Mouse (Mus musculus): ENCODE measurements around the gene Snx29.

Snx29 gene

DNA sequence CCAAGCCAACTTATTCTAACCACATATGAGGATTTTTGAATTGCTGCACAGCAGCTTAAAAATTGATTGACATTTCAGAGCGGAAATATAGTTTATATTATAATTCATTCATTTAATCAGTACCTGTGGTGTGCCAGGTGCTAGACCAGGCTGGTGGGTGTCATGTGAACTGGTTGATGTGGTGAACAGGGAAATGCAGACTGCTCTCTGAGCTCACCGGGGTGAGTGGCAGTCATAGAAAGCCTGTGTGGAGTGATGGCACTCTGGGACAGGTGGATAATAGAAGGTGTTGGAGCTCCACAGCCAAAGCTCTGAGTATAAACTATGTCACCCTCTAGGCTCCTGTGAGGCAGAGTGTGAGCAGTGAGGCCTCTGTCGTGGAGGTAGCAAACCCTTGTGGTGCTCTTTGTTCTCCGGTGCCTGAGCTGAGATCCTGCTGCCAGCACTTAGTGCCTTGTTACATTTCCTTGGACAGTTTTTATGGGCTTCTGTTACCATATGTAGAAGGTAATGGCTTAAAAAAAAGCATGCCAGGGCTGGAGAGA is 324.1 kb downstream of the Snx29 start:
- DNase-seq = no peak

- DNase-seq = no peak
These were observed 325.5 kb downstream of the Snx29 start for GRCm38 (mm10) chr16:11648169-11648688.

DNA sequence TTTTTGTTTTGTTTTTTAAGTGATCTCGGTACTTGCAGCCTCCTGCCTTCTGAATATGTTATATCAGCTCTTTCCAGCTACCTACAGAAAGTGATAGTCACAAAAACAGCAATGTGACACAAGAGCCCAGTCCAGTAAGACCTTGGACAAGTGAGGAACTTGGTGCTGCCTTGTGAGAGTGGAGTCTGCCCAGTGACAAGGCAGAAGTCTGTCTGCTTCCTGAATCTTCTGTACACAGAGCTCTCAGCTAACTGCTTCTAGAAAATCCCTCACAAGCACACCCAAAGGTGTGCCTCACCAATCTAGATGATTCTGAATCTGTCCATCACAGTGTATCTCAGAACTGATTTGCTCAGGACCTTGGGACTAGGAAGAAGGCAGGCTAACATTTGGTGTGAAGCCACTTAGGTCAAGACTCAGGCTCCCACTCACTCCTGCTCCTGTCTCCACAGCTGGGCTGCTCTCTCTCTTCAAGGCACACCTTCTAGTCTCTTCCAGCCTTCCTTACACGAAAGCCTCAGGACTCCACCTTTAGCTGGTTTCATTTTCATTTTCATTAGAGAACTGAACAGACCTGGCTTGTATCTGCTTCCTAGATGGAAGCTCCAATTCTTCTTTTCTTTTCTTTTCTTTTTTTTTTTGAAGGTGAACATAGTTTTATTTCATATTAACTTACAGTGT is 330.1 kb downstream of the Snx29 start:
- no peak for DNase-seq

GRCm38 (mm10) chr16:11655893-11656292 is 333.2 kb downstream of the Snx29 start:
- DNase-seq = no peak

GRCm38 (mm10) chr16:11657111-11657510 is 334.4 kb downstream of the Snx29 start:
- DNase-seq = no peak

- DNase-seq = no peak
These were observed 336.5 kb downstream of the Snx29 start for GRCm38 (mm10) chr16:11659111-11659720.

GRCm38 (mm10) chr16:11664896-11665705 is 342.4 kb downstream of the Snx29 start:
- no peak for DNase-seq

DNA sequence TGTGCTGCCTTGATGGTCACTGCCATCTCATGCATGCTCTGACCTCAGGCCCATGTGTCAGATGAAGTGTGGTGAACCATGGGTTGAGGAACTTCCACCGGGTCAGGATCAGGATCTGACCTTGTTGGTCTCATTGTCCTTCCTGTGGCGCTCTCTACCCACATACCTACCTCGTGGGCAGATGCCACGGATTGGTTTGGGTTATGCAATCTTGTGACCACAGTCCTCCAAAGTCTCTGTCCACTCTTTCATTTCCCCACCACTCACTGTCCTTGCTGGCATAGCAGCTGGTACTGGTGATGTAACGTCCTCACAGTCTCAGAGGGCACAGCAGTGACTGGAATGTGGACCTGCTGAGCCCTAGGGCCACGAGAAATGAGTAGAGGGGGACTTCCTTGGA is 343.2 kb downstream of the Snx29 start:
- DNase-seq = no peak

GRCm38 (mm10) chr16:11668375-11668774 is 345.7 kb downstream of the Snx29 start:
- DNase-seq = no peak

GRCm38 (mm10) chr16:11668878-11669277 is 346.2 kb downstream of the Snx29 start:
- no peak for DNase-seq

DNA sequence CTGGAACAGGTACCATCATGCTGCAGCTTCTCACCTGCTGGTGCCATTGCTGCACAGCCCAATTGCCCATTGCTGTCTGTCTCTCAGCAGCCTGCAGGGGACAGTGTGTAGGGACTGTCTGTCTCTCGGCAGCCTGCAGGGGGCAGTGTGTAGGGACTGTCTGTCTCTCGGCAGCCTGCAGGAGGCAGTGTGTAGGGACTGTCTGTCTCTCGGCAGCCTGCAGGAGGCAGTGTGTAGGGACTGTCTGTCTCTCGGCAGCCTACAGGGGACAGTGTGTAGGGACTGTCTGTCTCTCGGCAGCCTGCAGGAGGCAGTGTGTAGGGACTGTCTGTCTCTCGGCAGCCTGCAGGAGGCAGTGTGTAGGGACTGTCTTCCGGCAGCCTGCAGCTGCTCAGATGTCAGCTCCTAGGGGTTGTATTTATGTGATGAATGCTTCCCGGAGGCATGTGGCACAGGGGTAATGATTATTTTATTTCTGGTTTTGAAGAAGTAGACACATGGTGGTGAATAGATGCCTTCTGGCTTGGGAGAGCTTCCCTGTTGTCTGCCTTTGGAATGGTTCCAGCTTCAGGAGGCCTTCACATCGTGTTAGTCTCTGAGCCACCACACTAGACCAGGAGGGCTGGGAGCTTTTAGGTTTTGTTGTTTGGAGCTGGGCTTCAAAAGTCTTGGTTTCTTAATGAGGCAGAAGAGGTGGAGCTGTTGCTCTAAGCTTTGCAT is 347.7 kb downstream of the Snx29 start:
- peak; percentile 63 for DNase-seq

DNA sequence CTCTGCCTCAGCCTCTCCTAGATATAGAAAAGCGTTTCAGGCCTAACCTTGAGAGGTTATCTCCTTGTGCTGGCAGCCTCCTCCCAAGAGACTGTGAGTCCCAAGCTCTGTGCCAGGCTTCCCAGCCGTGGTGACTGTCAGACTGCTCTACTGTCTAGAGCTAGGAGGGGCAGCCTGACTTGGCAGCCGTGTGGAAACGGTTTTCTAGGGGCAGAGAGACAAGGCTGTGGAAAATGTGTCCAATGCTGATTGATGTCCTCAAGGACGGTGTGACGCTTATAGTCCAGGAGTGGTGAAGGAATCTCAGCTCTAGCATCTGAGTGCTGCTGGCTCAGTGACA is 348.2 kb downstream of the Snx29 start:
- DNase-seq = no peak

DNA sequence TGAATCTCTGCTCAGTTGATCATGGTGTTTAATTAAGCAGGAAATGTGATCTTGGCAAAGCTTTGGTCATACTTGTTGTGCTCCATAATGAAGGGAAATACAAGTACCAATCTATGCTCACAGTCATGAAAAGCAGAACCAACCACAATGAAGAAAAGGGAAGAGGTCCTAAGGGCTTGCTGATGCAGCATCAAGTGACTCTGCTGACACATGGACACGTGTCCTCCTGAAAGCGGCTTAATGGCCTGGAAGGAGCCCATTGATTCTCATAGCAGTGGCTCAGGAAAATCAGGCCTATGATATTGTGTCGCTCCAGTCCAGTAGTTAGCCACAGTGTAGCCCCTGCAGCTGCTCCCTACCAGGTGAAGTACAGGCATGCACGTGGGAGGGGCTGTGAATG is 353.3 kb downstream of the Snx29 start:
- DNase-seq = no peak

GRCm38 (mm10) chr16:11685264-11685663 is 362.6 kb downstream of the Snx29 start:
- DNase-seq = no peak

- no peak for DNase-seq
These were observed 363.1 kb downstream of the Snx29 start for GRCm38 (mm10) chr16:11685735-11686340.

GRCm38 (mm10) chr16:11687836-11688235 is 365.1 kb downstream of the Snx29 start:
- DNase-seq = no peak

DNA sequence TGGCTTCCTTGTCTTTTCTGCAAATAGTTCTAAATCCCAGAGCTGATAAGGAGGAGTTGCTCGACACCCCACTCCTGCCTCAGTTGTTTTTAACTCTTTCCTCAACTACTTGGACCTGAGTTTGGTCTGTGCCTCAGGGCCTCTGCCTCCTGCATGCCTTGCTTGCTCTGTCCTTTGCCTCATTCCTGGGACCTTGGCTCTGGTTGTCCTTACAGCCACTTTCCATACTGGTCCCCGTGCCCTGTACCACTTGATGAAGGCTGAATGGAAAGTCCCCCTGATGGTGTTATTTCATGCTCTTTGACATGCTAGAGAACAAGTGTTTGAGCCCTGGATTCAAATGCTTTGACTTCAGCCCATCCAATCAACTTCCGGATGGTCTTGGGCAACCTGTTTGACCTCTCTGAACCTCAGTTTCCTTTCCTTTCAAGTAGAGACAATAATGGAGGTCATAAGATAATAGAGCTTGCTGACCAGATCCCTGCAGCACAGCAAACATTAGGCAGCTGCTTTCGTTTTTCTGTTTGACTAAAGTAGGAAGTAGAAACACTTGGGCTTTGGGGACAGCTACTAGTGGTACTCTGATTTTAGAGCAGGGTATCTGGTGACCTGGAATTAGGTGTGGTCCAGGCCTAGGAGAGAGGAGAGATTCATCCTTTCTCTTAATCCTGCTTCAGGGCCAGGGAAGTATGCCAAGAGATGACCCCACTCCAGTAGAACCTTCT is 365.7 kb downstream of the Snx29 start:
- DNase-seq = no peak

- DNase-seq = no peak
These were observed 367.4 kb downstream of the Snx29 start for GRCm38 (mm10) chr16:11690097-11690496.

DNA sequence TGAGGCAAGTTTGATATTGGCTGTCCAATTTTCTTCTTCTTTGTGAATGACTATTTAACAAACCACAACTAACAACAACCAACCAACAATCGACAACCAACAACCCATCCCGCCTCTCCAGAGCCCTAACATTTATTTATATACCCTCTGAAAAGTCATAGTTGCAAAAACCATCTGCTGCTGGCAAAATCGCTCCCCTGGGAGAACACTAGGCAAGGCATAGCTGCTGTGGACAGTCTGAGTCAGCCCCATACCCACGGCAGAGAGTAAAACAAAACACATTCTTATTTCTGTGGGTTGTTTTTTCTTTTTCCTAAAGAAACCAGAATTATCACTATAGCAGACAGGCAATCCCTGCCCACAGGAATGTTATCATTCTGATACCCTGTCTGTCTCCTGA is 368.0 kb downstream of the Snx29 start:
- no peak for DNase-seq

- no peak for DNase-seq
These were observed 368.9 kb downstream of the Snx29 start for GRCm38 (mm10) chr16:11691487-11692200.

GRCm38 (mm10) chr16:11692744-11693143 is 370.0 kb downstream of the Snx29 start:
- DNase-seq = no peak
